Mouse (Mus musculus) cerebellum, adult 11 months (tissue): ENCODE results near the gene Defb3.
"Not testable (repeated sequence)": the region's sequence is repeated elsewhere in the genome, so short reads cannot be mapped to it uniquely, and the experiment has no call there.

Source experiments
- DNase-seq: peaks from one replicate; pipeline ENCODE4 v3.0.0; 2022

The Defb3 gene

DNA sequence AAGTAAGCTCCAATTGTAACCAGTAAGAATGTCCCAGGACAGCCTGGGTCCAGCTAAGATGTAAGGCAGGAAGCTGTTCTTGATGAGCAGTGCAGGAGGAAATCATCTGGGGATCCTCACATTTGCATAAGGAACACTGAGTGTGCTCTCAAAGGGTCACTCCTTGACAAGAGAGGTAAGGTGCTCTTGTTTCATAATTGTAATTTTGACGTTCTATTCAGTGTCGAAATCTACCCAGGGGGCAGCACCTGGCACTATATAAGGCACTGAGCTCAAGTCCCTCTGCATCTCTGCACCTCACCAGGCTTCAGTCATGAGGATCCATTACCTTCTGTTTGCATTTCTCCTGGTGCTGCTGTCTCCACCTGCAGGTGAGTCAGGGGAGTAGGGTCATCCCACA, at the start of gene Defb3:
Gene Defb3, plus strand, starts transcription at position 301 of the 400 bp plus-strand sequence.
- DNase-seq, result not testable (repeated sequence)

DNA sequence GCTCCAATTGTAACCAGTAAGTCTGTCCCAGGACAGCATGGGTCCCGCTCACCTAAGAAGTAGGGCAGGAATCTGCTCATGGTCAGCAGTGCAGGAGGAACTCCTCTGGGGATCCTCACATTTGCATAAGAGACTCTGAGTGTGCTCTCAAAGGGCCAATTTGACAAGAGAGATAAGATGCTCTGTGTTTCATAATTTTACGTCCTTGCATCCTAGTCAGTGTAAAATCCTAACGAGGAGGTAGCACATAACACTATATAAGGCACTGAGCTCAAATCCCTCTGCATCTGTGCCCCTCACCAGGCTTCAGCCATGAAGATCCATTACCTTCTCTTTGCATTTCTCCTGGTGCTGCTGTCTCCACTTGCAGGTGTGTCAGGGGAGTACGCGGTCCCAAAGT, 45.9 kb upstream of the Defb3 start, which contains the start of gene Defb5:
Gene Defb5, plus strand, starts transcription at position 301 of the 400 bp plus-strand sequence.
- no peak for DNase-seq

DNA sequence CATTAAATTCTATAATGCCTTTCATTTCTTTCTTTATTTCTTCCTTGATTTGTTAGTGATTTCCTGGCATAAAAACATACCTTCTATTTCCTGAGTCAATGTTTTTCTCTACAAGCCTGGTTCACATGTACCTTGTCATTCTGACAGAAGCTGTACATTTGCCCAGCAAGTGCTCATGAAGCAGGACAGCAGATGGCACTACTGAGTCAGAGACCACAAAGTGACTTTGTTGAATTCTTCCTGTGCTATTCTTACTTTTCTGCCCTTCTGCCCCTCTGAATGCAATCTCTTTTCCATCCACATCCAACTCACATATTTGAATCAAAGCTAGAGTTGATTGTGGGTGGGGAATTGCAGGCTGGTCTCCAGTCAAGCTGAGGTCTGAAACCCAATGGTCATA, 35.0 kb upstream of the Defb3 start:
- no peak for DNase-seq

GRCm38 (mm10) chr8:19259667-19260066, 33.5 kb upstream of the Defb3 start:
- no peak for DNase-seq

- DNase-seq, result not testable (repeated sequence)
Observed at GRCm38 (mm10) chr8:19298361-19298760, 5.2 kb downstream of the Defb3 start.

DNA sequence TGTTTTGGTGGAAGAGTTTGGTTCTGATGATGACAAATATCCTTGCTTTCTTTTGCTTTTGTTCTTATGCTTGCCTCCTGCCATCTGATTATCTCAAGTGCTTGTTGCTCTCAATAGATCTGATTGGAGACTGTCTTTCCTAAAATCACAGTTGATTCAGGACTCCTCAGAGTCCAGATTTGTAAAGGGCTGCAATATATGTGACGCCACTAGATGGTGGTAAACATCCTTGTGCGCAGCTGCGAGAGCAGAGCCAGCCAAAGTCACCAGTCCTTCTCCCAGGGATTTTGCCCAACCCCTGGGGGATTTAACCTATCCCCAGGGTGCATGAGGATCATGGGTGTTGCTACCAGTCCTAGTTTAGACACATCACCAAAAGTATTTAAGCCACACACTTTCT, 38.7 kb downstream of the Defb3 start:
- no peak for DNase-seq
